Mouse (Mus musculus) bone marrow, adult 2 months (tissue): Measurements from ENCODE around the gene Kcnq1. TPM values are rescaled to one million over a fixed set of nuclear protein-coding genes. Genes with fewer than 3 reads are reported as not detected.

Source experiments
- H3K27ac ChIP-seq: fragments of 200-500 bp; 2 replicates; pipeline ENCODE4 v1.5.1; 2012; ENCODE audit warnings: low read depth, mild to moderate bottlenecking, control low read depth, inconsistent platforms, low read length; ENCODE audit not compliant: control insufficient read depth, poor library complexity, insufficient read depth
- H3K4me1 ChIP-seq: fragments of 200-500 bp; 2 replicates; pipeline ENCODE4 v1.6.1; 2011; ENCODE audit warnings: low read length; ENCODE audit not compliant: control insufficient read depth, insufficient read depth
- H3K4me3 ChIP-seq: fragments of 200-500 bp; replicated peaks from 2 replicates; pipeline ENCODE3; 2011; ENCODE audit warnings: mild to moderate bottlenecking, low read depth, low read length, control low read depth; ENCODE audit not compliant: control insufficient read depth
- CTCF ChIP-seq: fragments of 200-500 bp; IDR thresholded peaks from 2 replicates; pipeline ENCODE4 v1.5.1; 2011; ENCODE audit warnings: low read length, control low read depth; ENCODE audit not compliant: control insufficient read depth, insufficient read depth
- POLR2A ChIP-seq: fragments of 200-500 bp; IDR thresholded peaks from 2 replicates; pipeline ENCODE4 v1.6.1; 2011; ENCODE audit warnings: low read depth, mild to moderate bottlenecking, control low read depth, low read length, borderline replicate concordance; ENCODE audit not compliant: control insufficient read depth
- WGBS: fragments of 180-500 bp; shearing (Covaris S2); methylation state at CpG from one replicate; pipeline ENCODE4 v1.1.7; 2018; 5-methylcytosine and 5-hydroxymethylcytosine counted together
- polyA plus RNA-seq: library from polyadenylated mRNA; stranded (reverse); fragments of >200 nt; gene quantifications from 2 replicates; pipeline ENCODE4 v1.2.4, GENCODE M21; 2011; ENCODE audit warnings: low replicate concordance; ENCODE audit not compliant: missing spikeins, insufficient read depth, insufficient read length

Gene Kcnq1
- polyA plus RNA-seq, 1 experiment: 1.3 TPM

DNA sequence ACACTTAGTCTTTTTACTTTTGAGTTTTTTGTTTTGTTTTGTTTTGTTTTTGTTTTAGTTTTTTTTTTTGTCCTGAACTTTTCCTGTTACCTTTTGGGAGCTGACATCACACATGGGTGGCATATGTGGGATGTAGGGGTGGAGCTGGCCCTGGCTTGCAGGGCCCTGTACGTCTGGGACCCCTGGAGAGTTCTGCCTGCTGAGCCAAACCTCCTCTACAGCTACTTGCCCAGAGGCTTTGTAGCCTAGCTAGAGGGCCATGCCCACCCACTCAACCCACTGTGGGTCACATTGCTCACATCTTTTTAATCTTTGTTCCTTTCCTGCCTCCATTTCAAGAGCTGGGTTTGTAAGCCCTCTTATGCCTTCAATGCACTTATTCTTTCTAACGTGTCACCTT, 38.7 kb upstream of the Kcnq1 start:
- H3K4me3 ChIP-seq: no peak overlapping the region
- TF ChIP-seq CTCF (no peak), POLR2A (no peak)
- H3K4me1 ChIP-seq: peaks cover 10% of the 10 kb centered on the region; the same call in 1 of the 2 replicates
- H3K27ac ChIP-seq: no peak overlapping the region
- WGBS: 78% methylated on average over 2 of the region's 2 CpGs

DNA sequence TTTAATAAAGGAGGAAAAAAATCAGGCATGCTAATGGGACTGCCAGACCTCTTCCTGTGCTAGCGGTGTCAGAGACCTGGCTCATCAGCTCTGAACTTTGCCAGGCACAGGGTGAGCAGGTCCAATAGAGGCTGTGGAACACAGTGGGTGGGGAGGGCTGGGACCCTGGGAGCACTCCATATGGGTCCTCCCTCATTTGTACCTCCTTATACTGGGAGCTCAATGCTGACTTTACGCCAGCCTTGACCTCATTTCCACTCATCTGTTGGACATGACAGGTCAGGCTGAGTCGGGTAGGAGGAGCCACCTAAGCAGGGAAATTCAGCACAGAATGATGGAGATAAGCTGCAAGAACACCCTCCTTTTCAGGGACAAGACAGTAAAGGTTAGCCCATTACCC, 38.3 kb upstream of the Kcnq1 start:
- Histone ChIP-seq H3K4me3 (no peak overlapping the region), H3K27ac (no peak overlapping the region), H3K4me1 (peaks cover 10% of the 10 kb centered on the region; the same call in 1 of the 2 replicates)
- TF ChIP-seq CTCF (no peak), POLR2A (no peak)
- WGBS: 88% methylated on average over 3 of the region's 3 CpGs

DNA sequence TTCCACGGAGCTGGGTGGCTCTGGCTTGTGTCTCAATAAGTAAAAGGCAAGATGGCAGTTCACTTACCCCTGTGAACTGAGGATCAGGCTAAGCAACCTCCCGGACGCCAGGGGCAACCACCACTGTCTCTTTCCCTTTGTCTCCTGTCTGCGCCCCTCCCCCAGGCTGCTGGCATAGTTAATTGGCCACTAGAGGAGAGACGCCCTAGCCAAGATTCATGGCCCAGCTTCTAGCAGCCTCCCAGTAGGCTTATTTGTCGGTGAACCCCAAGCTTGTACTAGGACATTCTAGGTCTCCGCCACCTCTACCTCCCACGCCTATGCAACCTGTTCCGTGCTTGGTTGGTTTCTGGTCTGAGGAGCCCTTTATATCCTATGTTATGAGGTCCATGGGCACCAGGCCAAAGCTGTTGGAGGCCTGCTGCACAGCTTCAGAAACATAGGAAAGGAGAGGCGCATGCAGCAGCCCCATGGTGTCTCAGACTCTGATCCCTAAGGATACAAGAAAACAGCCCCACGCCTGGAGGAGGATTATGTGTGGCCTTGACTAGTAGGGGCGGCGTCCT, 37.8 kb upstream of the Kcnq1 start:
- peak overlapping the region; percentile 86 for H3K4me3 ChIP-seq
- TF ChIP-seq POLR2A (no peak), CTCF (no peak)
- H3K4me1 ChIP-seq: peaks cover 10% of the 10 kb centered on the region; the same call in 1 of the 2 replicates
- peak overlapping the region; percentile 73 for H3K27ac ChIP-seq
- 76% methylated on average over 13 of the region's 13 CpGs for WGBS

DNA sequence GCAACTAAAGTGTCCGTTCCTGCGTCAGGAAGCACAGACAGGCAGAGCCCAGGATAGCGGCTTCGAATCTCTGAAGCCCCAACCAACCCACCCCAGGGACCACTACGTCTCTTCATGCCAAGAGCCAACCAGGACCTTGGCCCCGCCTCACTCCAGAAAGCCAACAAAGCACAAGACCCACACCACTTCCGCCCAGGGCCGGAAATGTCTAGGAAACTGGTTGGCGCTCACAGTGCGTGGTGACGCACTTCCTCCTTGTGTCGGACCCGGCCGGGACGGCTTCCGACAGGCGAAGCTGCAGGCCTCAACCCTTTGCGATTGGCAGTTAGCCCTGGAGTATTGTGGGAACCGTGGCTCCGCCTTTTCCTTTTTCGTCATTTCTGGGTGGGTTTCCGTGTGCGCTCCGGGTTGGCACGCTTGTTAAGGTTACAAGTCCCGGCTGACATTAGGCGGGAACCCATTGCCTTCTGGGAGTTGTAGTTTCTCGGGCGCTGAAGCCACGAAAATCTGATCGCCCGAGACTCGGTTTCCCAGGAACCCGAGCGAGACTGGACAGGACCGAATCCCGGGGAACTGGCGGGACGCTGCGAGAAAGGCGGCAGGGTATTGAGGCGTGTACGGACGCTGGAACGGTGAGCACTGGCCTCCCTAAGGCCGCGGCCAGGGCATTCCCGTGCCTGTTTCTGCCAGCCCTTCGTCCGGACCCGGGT, 37.1 kb upstream of the Kcnq1 start, which contains the start of gene Tssc4:
Tssc4 (plus strand) TSS at position 368 of the 710 bp plus-strand sequence.
- WGBS: under 1% methylated on average over 51 of the region's 51 CpGs
- peak; percentile 80; the same call in 1 of the 2 replicates for TF ChIP-seq POLR2A
- TF ChIP-seq CTCF: no peak

DNA sequence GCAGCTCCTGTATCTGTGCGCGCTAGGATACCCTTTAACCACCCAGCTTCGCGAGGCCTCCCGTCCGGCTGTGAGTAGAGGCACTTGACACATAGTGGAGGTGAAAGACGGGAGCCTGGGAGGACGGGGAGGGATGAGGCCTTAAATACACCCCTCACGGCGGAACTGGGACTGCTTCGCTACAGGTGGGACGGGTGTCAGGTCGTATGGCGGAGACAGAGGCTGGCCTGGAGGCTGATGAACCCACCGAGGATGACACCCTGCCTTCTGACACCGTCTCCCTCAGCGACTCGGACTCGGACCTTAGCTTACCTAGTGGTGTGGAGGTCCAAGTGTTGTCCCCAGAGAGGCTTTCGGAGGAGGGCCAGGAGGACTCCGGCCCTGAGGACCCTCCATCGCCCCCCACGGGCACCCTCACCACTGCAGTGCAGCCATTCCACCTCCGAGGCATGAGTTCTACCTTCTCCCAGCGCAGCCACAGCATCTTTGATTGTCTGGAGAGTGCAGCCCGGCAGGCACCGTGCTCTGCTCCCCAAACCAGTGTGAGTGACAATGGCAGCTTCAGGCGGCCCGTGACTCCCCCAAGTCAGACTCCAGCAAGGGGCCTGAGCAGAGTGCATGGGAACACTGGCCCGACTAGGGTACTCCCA, 36.3 kb upstream of the Kcnq1 start:
- Histone ChIP-seq H3K27ac (peak overlapping the region; percentile 73), H3K4me1 (peaks cover 7% of the 10 kb centered on the region; the same call in 1 of the 2 replicates), H3K4me3 (peak overlapping the region; percentile 86)
- 10% methylated on average over 30 of the region's 30 CpGs for WGBS
- TF ChIP-seq POLR2A (no peak), CTCF (no peak)

More for the DNA sequence above, 37.1 kb upstream of the Kcnq1 start, which contains the start of gene Tssc4:
- Histone ChIP-seq H3K4me1 (peaks cover 10% of the 10 kb centered on the region; the same call in 1 of the 2 replicates), H3K4me3 (peak within 1 kb of the TSS; percentile 86), H3K27ac (peak within 1 kb of the TSS; percentile 73)

DNA sequence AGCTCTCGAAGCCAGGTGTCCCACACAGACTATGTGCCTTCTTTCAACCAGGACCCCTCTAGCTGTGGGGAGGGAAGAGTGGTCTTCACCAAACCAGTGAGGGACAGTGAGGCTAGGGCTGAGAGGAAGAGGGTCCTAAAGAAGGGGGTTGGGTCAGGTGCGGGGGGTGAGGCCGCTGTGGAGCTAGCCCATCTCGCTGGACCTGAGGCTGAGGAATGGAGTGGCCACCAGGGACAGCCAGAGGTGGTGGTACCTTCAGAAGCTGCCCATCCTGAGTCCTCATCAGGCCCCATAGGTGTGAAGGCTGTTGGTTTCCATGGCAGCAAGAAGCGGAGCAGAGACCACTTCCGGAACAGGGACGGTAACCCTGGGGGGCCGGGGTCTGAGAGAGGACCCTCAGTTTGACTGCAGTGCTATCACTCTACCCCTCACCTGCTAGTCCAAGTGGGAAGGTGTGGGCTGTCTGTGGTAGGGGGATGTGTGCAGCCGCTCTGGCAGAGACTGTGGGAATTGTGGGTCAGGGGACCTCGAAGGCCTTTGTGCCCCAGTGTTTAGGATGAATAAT, 35.6 kb upstream of the Kcnq1 start:
- H3K4me1 ChIP-seq: peaks cover 7% of the 10 kb centered on the region; the same call in 1 of the 2 replicates
- no peak for TF ChIP-seq CTCF
- TF ChIP-seq POLR2A: no peak
- H3K27ac ChIP-seq: no peak overlapping the region
- 83% methylated on average over 10 of the region's 10 CpGs for WGBS
- peak overlapping the region; percentile 86 for H3K4me3 ChIP-seq

DNA sequence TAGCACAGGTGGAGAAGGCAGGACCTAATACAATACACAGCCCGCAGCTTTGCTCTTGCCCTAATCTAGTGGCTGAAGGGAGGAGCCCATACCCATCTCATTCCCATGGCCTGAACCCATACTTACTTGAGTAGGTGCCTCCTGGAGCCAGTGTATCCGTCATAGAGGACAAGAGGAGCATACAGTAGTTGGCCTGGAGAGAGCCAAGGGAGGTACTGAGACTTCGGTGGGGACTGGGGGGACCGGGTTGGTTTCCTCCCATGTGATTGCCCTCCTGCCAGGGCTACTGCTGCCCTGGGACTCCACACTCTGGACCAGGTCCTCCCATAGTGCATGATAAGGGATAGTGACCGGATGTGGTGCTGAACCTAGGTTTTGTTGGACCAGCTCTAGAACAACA, 33.6 kb upstream of the Kcnq1 start:
- TF ChIP-seq POLR2A (no peak), CTCF (no peak)
- WGBS: 80% methylated on average over 5 of the region's 5 CpGs

DNA sequence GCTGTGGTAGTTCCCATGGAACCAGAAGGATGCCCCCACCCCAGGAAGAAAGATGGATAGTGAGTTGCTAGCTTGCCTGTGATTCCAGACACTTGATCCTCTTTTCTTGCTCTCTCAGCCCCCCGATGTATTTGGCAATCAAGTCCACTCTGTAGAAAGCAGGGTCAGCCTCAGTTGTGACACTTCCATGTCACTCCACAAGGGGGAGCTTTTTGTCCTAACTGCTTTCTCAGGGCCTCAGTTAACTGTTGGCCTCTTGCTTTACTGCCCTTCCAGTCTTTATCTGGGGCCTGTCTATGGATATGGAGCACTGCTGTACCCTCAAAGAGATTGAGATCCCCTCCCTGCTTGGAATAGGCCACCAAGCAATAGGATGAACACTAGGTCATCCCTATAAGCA, 33.1 kb upstream of the Kcnq1 start:
- Histone ChIP-seq H3K4me3 (no peak overlapping the region), H3K27ac (no peak overlapping the region), H3K4me1 (peaks cover 4% of the 10 kb centered on the region; the same call in 1 of the 2 replicates)
- WGBS: 21% methylated on average over 1 of the region's 1 CpGs
- TF ChIP-seq CTCF: peak; percentile 43
- TF ChIP-seq POLR2A: no peak

More for the DNA sequence above, 33.6 kb upstream of the Kcnq1 start:
- no peak overlapping the region for H3K4me3 ChIP-seq
- peaks cover 4% of the 10 kb centered on the region; the same call in 1 of the 2 replicates for H3K4me1 ChIP-seq
- H3K27ac ChIP-seq: no peak overlapping the region
